Mouse (Mus musculus): ENCODE data around the gene Abhd8. TPM values are rescaled to one million over a fixed set of nuclear protein-coding genes. Genes with fewer than 3 reads are reported as not detected.
A peak's percentile ranks its signal among the peaks of the same experiment; 100 is the strongest.

Abhd8 gene
- total RNA-seq (2017) = 2.2 to 12.0 TPM (median 8.3 TPM) in 3 replicates

DNA sequence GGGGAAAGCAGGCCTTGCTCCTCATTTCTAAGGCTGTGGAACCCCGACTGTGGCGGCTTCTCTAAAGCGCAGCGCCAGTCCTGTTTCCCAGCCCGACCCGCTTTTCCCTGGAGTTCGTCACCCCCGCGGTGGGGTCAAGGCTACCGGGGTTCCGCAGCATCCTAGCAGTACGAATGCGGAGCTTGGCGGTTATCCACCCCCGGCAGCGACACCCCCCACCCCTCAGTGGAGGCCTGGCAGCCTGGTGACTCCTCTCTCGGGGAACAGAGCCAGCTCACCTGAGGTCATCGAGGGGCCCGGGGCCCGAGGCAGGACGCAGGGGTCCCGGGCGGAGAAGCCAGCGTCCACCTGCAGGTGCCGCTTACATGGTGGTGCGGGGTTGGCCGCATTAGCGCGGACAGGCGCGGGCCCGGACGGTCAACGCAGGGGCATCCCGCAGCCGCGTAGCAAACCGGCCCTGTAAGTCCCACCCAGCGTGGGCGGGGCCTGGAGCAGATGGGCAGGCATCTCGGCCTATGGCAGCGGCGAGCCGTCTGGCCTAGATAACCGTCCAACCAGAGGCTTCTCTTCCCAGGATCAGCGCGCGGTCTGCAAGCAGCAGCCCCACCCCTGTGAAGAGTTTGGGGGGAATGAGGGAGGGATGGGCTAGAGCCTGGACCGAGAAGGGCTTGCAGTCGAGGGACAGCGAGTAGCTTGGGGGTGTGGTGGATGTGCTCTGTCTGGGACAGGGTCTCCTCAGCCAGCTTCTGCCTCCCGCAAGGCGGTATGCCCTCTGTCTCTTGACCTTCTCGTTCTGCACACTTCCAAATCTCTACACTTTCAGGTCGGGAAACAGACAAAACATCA lies at the start of gene Abhd8:
TSS of gene Abhd8 (minus strand) at position 468 of the 846 bp plus-strand sequence.
- peak; percentile 73 for ATAC-seq (replicated peaks; ENCODE audit: insufficient number of reproducible peaks, low FRiP score, low TSS enrichment, poor library complexity, severe bottlenecking)

DNA sequence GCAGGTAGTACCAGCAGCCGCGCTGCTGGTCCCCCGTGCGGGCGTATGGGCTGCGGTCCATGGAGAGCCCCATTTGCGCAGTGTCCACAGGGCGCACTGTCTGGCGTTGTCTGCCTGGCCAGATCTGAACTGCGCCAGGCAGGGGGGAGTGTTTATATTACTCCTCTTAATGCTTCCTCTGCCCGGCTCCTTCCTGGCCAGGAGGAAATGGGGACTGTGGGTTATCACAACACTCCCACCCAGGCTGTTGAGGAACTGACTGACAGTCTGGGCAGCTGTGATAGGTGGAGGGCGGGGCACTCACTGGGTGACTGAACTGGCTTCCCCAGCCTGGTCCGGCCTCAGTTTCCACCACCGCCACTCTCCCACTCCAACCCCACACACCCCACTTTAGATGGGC lies 48.2 kb upstream of the Abhd8 start, which contains the start of gene Plvap:
TSS of gene Plvap (minus strand) at position 109 of the 400 bp plus-strand sequence.
- ATAC-seq (replicated peaks; ENCODE audit: insufficient number of reproducible peaks, low FRiP score, low TSS enrichment, poor library complexity, severe bottlenecking) = no peak

DNA sequence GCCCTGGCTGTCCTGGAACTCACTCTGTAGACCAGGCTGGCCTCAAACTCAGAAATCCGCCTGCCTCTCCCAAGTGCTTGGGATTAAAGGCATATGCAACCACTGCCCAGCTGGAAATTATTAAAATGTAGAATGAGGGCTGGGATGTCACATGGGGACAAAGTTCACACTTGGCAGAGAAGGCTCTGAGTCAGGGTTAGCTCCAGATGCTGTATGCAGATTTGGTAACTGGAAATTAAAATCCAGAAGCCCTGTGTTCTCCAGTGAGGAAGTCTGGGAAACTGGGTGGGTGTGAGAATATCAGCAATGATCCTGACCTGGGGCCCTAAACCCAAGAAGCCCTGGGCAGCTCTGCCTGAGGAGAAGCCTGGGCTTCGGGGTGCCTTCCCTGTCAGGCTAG lies 45.9 kb upstream of the Abhd8 start:
- ATAC-seq (replicated peaks; ENCODE audit: insufficient number of reproducible peaks, low FRiP score, low TSS enrichment, poor library complexity, severe bottlenecking) = no peak

DNA sequence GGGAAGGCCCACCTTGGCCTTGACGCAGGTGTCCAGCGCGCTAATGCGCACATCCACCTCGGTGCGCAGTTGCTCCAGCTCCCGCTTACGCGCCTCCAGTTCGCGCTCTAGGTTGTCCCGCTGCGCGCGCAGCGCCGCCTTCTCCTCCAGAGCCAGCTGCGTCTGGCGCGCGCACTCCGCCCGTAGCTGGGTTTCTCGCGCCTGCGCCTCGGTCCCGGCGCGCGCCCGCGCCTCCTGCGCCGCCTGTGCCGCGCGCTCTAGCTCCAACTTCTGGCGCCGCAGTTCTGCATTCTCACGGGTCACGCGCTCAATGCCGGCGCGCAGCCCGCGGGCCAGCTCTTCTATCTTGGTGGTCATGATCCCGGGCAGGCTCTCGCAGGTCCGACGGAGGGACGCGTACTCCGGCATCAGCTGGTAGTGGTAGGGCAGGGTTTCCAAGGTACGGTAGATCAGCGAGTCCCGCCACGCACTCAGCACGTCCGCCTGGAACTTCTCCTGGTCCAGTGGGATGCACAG lies 44.2 kb upstream of the Abhd8 start:
- ATAC-seq (replicated peaks; ENCODE audit: insufficient number of reproducible peaks, low FRiP score, low TSS enrichment, poor library complexity, severe bottlenecking) = no peak

DNA sequence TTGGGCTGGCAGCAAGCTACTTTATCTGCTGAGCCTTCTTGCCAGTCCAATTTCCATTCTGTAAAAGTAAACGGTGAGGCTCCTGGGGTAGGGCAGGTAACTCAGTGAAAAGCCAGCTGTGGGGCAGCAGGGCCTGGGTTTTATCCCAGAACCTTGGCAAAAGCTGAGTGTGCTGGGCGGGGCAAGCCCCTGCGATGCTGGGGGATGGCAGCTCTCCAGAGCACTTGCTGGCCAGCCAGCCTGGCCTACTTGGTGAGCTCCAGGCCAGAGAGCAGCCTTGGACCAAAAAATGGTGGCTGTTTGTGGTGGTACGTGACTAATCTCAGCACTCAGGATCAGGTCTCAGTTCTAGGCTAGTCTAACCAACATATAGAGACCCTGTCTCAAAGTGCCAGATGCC lies 42.5 kb upstream of the Abhd8 start:
- no peak for ATAC-seq (replicated peaks; ENCODE audit: insufficient number of reproducible peaks, low FRiP score, low TSS enrichment, poor library complexity, severe bottlenecking)

DNA sequence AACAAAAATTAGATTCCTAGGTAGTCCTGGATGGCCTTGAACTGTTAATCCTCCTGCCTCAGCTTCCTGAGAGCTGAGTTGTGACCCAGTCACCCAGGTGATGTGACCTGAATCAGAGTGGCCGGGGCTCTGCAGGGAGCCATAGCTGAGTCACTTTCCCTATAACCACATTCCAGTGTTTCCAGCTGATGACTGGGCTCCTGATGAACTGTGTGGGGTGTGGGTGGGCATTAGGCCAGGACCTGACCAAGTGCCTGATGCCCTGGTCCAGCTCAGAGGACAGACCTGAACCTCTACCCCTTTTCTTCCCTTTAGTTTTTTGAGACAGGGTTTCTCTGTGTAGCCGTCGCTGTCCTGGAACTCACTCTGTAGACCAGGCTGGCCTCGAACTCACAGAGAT lies 41.9 kb upstream of the Abhd8 start:
- no peak for ATAC-seq (replicated peaks; ENCODE audit: insufficient number of reproducible peaks, low FRiP score, low TSS enrichment, poor library complexity, severe bottlenecking)

DNA sequence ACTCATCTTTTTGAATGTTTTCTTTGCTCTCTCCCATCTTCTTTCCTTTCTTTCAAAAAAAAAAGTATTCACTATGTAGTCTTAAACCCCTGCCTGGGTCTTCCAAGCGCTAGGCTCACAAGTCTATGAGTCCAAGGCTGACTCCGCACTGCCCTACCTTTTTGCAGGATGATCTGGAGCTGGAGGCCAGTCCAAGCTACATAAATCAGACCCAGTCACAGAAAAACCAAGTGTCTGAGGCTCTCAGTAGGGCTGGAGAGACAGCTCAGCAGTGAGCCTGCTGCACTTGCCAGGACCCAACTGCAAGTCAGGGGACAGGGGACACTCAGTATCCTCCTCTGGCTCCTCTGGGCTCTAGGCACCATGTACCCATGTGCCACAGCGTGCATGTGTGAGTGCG lies 40.9 kb upstream of the Abhd8 start:
- ATAC-seq (replicated peaks; ENCODE audit: insufficient number of reproducible peaks, low FRiP score, low TSS enrichment, poor library complexity, severe bottlenecking) = no peak

DNA sequence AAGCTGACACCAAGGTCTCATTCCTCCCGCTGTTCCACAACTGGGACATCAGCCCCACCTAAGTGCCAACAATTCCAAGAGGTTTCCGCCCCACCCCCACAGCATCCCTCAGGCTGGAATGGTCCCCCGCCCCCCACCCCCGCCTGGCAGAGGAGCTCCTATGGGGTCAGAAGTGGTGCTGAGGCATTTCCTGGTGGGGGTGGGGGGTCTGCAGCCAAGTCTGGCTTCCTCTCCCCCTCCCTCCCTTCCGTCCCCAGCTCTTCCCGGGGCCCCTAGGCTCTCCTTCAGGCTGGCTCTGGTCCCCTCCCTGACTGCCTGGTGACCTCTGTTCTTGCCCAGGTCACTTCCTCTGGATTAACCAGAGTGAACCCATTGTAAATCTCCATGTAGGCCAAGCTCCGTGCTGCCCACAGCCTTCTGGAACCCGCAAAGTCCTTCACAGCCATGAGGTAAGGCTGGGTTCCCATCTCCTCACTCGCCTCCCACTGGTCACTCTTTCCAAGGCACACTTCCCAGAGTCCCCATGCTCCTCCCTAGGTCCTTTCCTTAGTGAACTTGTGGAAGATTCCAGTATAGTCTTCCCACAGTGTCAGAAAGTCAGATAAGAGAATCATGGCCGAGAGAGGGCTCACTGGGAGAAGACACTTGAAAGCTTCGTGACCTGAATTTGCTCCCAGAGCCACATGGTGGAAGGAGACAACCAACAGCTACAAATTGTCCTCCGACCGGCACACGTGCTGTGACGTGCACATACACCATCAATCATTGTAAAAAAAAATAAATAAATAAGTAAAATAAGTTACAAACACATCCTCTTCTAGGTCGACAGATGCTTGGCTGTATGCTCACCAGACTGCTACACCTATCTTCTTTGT lies 35.6 kb upstream of the Abhd8 start:
- no peak for ATAC-seq (replicated peaks; ENCODE audit: insufficient number of reproducible peaks, low FRiP score, low TSS enrichment, poor library complexity, severe bottlenecking)

DNA sequence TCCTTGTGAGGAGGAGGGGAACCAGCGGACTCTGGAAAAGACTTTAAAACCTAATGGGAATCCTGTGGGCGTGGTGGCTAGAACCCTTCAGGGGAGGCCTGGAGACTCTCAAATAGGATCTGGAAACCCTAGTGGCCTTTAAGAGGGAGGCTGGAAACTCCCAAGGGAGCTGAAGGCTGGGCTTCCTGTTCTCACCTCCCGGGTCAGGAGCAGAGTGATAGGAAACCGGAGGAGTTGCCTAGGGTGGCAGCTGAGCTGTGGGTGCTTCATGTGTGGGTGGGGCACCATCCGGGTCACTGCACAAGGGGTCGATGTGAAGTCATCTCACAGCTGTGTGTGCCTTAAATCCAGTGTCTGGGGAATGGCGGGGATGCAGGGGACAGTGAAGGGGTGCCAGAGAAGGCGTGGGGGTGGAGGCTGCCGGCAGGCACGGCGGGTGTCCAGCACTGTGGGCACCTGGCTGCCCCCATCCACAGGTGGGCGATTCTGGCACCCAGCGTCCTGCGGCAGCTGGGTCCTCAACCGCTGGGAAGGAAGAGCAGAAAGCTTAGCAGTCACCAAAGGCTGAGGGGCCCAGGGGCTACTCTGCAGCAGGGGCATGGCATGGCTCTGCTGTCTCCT lies 34.5 kb upstream of the Abhd8 start:
- no peak for ATAC-seq (replicated peaks; ENCODE audit: insufficient number of reproducible peaks, low FRiP score, low TSS enrichment, poor library complexity, severe bottlenecking)

DNA sequence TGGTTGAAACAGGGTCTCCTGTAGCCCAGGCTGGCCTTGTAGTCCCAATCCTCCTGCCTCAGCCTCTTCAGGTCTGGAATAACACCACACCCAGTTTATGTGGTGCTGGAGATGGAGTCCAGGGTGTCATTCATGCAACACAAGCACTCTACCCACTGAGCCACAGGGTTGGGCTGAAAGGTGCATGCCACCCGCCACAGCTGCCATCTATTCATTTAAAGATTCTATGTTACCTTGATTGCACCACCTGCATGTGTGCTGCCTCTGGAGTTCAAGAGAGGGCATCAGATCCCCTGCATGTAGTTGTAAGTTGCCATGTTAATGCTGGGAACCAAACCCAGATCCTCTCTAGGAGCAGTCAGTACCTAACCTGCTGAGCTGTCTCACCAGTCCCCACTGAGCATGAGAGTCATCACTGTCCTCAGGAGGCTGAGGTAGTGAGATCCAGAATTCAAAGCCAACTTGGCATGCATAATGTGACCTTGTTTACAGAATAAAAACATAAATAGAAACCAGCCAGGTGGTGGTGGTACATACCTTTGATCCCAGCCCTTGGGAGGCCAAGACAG lies 33.7 kb upstream of the Abhd8 start:
- no peak for ATAC-seq (replicated peaks; ENCODE audit: insufficient number of reproducible peaks, low FRiP score, low TSS enrichment, poor library complexity, severe bottlenecking)

DNA sequence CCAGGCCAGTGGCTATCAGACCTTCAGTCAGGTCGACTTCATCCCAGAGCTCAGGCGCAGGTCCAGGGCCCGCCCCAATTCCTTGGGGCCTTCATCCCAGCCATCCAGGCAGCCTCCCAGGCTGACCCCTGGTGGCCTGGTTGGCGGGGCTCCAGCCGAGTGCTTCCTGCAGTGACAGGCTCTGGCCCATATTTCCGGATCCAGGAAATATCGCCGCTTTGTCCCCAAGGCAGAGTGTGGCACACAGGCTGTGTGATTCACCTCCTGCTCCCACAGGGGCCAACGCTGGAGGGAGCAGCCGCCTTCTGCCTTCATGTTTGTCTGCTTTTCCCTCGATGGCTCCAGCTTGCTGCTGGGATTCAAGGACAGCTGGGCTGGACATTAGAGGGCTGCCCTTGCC lies 33.0 kb upstream of the Abhd8 start:
- no peak for ATAC-seq (replicated peaks; ENCODE audit: insufficient number of reproducible peaks, low FRiP score, low TSS enrichment, poor library complexity, severe bottlenecking)

DNA sequence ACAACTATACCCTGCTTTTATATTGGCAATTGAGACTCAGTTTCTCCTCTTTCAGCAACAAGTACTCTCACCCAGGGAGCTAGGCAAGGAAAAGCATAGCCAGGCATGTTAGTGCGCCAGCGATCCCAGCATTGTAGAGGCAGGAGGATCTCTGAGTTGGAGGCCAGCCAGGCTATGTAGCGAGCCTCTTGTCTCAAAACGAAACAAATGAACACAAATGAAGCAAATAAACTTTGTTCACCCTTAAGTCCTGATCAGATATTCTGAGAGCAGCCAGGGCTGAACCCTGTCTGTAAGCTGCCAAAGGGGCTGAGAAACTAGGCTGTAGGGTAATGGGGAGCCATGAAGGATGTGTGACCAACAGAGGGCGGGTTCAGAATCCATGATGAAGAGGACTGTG lies 32.4 kb upstream of the Abhd8 start:
- no peak for ATAC-seq (replicated peaks; ENCODE audit: insufficient number of reproducible peaks, low FRiP score, low TSS enrichment, poor library complexity, severe bottlenecking)

DNA sequence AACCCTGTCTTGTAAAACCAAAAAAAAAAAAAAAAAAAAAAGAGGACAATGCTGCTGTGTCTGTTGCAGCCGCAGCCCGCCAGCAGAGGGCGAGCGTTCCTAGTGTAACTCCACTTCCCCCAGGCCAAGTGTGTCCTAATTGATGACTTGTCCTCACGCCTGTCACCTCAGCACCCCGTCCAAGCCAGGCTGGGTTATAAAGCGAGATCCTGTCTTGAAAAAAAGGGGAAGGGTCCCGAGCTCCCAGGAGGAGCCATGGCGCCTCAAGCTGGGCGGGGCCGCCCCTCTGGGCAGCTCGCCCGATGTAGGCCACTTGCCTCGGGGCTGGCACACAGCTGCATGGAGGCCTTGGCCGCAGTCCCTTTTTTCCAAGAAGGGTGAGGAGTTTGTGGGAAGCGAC lies 31.6 kb upstream of the Abhd8 start:
- ATAC-seq (replicated peaks; ENCODE audit: insufficient number of reproducible peaks, low FRiP score, low TSS enrichment, poor library complexity, severe bottlenecking) = peak; percentile 88

DNA sequence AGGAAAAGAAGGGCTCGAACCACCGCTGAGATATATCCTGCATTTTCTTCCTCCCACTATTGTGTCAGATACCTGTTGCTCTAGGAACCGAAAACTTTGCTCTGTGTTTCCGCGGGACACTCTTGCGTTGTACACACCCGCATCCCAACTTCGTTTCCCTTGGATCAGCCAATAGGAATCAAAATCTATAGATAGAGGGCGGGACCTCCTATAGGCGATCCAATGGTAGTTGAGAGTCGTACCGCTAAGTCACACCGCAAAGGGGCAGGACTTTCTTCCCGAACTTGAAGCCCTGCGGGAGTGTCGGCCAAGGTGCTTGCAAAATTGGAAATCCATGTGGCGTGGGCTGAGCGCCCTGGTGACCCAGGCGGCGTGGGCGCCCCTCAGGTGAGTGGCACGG lies 25.0 kb upstream of the Abhd8 start:
- ATAC-seq (replicated peaks; ENCODE audit: insufficient number of reproducible peaks, low FRiP score, low TSS enrichment, poor library complexity, severe bottlenecking) = peak; percentile 89

DNA sequence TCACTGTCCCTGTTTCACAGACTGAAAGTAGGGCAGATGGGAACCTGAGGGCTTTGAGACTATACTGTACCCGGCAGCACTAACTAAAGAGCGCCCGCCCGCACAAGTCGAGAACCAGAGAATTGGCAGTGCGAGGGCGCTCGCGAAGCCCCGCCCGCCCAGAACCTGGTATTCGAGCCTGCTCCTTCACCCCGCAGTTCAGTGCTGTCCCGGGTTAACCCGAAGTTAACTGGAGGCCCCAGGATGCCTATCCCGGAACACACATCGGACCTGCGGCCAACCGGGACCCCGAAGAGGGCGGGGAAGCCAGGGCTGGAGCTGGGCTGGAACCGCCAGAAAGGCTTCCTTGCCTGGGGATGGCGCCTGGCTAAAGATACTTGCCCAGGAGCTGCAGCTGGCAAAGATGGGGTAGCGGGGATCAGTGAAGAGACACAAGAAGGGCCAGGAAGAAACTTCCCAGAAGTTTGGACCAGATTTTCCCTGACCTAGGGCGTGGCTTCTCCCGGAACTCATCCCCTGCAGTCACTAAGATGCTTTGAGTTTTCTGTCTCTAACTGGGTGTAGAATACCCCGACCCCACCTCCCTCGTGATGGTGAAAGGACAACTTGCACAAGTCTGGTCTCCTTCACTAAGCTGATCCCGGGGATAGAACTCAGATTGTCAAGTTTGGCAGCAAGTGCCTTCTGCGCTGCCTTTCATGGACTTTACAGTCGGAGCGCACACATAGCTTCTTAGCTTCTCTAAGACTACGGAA lies 24.4 kb upstream of the Abhd8 start, which contains the start of gene Gtpbp3:
TSS of gene Gtpbp3 (plus strand) at position 413 of the 755 bp plus-strand sequence.
- ATAC-seq (replicated peaks; ENCODE audit: insufficient number of reproducible peaks, low FRiP score, low TSS enrichment, poor library complexity, severe bottlenecking) = peak; percentile 25; the same call in 1 of the 2 replicates

DNA sequence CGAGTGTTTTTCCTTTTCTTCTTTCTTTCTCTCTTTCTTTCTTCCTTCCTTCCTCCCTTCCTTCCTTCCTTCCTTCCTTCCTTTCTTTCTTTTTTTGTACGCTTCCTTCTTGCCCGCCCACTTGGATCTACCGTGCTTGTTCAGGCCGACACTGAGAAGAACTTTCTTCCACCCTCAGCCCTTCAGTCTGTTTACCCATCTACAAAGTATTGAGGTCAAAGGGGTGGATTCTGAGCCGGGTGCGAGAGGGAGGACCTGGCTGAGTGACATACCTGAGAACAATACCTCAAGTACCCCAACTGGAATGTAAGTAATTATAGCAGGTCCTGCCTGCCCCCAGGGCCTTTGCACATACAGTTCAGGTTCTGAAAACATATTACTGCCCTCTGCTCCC lies 22.7 kb upstream of the Abhd8 start:
- no peak for ATAC-seq (replicated peaks; ENCODE audit: insufficient number of reproducible peaks, low FRiP score, low TSS enrichment, poor library complexity, severe bottlenecking)

DNA sequence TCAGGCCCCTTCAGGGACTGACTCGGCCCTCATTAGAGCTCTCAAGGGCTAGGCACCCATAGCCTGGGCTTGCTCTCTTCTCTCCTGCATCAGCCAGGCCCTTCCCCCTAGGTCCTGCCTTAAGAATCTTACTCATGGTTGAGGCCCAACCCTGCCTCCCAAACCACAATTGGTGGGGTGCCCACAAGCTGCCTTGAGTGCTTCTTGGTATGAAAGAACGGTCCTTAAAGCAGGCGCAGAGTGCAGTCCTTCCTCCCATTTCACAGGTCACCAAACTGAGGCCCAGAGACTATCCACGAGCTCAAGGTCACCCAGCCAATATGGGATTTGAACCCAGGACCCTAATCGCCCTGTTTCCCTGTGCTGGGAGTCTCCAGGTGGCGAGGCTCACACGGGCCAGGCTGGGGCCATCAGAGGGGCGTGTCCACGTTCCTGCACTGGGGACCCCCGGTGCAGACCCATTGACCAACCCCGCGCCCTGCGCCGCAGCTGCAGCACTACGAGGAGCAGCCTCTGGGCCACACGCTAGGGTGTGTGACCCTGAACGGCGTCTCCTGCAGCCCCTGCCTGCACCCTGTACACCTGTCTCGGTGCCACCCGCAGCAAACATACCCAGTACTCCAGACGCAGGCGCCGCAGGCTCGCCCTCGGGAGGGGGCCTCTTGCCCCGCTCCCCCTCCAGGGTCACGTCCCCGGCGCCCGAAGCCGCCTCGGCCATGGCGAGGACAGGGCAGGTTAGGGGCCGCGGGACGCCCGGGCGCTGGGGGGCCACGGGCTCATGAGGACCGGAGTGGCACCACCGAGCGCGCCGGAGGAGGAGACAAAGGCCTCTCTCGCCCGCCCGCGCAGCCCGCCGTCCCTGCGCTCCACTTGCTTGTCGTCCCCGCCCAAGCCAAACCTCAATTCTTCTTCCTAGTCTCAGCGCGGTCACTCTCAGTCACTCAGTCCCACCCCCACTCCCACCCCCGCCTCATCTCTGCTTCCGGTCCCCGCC lies 22.0 kb upstream of the Abhd8 start, which contains the start of gene Ano8:
TSS of gene Ano8 (minus strand) at position 822 of the 994 bp plus-strand sequence.
- ATAC-seq (replicated peaks; ENCODE audit: insufficient number of reproducible peaks, low FRiP score, low TSS enrichment, poor library complexity, severe bottlenecking) = peak; percentile 45; the same call in 1 of the 2 replicates

All from monocyte, adult 5-6 weeks (primary cell).